Mouse (Mus musculus): ENCODE measurements at regions not wholly inside any gene's neighbourhood (a gene's known extent, or its start where the extent isn't known, plus 50 kb on each side); places are given as distances from the start of the nearest gene placed in this dataset.
A peak's percentile ranks its signal among the peaks of the same experiment; 100 is the strongest.

DNA sequence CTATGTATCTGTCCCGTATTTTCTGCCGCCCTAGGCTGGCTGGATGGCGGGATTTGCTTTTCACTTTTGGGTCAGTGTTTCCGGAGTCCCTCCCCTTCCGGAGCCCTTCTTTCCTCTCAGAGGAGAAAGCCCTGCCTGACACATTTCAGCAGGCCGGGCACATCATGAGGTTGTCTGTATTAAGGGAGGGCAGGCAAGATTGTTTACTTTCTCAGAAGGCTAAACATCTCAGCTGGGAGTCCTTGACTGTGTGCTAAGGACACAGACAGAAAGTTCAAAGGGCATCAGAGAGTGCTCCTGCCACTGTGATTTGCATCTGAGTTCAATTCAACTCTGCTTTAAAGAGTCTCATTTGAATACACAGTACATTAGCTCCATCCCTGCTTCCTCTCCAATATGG lies 218.8 kb upstream of the Pard3b start:
- no peak for DNase-seq (ENCODE audit: low spot score)

DNA sequence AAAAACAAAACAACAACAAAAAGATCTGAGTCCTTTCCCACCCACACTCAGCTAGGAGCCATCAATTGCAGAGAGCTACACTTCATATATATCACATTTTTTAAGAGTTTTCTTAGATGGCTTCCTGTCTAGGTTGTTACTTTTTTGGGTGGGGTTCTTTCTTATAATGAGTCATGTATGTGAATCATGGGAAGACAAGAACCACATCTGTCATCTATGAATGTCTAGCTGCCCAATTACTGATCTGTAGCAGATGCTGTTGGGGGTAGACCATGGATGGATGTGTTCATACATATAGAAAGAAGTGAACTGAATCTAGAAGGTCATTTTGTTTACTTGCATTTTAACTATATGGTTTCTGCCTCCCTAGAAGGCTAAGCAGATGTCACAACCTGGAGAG lies 215.4 kb upstream of the Pard3b start:
- no peak for DNase-seq (ENCODE audit: low spot score)

DNA sequence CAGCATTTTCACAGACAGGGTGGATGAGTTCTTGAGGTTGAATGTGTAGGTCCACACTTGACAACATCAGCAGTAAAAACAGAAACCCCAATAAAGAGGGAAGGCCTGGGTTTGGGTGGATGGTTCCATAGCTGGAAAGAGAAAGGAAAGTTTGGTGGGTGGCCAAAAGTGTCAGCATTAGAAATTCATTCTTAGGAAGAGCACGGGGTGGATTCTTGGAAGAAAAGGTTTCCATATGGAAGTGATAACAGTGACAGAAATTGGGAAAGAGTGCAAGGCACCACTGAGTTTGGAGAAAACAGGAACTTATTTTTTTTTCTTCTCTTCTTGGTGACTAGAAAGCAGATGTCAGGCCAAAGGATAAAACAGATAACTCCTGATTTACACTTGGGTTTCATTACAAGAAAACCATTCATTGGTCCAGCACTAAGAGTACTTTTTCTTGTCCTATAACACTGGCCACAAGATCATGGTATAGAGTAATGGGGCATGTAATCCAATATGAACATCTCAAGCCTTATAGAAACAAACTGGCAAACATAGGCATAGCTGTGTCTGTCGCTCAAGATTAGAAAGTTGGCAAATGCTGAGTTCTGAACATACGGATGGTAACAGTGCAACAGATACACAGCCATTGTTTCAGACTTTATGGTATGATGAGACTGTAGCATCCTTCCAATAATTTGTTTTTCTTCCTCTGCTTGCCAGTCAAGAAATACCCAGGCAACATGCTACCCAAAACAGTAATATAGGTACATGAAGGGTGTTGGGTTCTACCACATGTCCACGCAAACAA lies 209.7 kb upstream of the Pard3b start:
- DNase-seq (ENCODE audit: low spot score) = no peak

DNA sequence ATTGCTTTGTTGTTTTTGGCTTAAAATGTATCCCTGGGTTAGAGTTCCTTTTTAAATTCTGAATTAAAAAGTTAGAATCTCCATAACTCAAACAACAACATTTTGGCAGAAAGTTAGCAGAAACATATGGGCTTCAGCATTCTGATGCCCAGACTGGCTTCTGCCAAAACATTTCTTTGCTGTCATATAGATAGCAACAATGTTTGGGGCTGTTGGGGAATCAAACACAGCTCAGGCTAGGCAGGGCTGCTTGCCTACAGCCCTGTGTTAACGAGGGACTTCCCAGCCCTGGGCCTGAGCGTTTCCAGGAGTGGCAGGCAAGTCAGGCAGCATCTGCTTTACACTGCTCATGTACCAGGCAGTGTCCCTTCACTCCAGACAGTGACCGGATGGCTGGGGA lies 201.0 kb upstream of the Pard3b start:
- no peak for DNase-seq (ENCODE audit: low spot score)

DNA sequence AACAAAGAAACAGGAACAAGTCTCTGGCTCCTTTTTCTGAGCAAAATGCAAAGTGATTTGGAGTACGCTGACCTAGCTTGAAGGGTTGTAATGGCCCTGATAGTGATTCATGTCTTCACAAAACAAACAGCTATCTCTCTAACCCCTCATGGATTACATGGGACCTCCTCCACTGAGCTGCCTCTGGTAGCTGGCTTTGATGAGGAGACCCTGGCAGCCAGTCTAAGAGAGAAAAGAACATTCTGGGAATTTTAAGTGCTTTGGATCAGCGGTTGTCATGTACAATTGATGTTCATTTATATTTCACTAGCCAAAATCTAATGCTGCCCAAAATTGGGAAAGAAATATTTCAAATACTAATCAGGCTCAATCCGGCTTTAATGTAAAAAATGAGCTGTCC lies 177.2 kb upstream of the Pard3b start:
- no peak for DNase-seq (ENCODE audit: low spot score)

DNA sequence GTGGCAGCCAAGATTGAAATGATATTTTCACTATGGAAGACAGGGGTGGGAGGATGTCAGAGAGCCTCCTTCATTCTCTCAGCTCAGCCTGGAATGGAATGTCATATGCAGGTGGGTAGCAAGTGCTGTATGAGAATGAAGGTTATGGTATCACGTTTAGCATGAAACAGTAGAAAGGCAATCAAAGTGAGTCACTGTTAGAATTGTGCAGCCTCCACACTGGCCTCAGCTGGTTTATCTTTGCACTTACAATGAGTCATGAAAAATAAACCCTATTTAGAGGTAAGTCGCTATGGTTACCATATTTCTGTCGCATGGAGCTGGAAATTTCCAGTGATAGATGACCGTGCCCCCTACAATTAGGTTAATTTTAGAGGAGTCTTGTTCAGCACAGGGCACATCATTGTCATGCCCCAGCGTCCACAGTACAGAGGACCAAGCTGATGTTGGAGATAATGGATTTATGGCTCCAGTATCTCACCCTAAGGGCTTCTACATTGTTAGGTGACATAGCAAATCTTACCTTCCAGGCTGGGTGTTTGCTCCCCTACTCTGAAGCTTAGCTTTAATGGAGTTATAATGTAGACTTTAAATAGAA lies 167.9 kb upstream of the Pard3b start:
- peak; percentile 12 for DNase-seq (ENCODE audit: low spot score)

DNA sequence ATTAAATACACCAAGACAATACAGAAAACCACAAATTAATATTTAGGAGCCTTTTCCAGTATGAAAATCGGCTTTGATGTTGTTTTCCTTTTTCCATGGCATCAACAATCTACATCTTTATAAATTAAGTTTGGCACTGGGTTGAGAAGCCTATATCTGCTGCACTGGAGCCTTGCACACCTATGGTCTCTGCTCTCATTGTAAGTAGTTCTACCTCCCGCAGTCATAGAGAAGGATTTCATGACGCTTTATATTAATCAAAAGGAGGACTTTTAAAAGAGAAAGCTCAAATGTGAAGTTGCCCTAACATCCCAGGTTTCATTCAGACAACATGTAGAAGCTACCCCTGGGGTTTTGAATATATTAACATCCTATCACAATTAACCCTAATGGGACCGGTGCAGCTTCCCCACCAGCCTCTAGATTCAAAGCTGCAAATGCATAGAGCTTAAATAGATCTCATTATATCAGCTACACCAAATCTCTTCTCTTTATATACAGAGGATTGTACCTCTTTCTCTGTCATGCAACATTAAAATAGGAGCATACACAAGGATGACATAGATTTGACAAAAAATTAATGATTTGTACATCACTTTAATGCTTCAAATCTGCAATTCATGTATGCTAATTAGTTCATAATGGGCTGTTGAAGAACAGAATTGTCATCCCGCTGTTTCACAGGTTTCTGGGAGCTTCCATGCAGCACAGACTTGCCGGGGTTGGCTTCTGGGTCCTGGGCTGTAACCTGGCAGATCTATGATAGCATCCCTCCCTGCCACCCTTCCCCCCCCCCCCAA lies 166.6 kb upstream of the Pard3b start:
- no peak for DNase-seq (ENCODE audit: low spot score)

DNA sequence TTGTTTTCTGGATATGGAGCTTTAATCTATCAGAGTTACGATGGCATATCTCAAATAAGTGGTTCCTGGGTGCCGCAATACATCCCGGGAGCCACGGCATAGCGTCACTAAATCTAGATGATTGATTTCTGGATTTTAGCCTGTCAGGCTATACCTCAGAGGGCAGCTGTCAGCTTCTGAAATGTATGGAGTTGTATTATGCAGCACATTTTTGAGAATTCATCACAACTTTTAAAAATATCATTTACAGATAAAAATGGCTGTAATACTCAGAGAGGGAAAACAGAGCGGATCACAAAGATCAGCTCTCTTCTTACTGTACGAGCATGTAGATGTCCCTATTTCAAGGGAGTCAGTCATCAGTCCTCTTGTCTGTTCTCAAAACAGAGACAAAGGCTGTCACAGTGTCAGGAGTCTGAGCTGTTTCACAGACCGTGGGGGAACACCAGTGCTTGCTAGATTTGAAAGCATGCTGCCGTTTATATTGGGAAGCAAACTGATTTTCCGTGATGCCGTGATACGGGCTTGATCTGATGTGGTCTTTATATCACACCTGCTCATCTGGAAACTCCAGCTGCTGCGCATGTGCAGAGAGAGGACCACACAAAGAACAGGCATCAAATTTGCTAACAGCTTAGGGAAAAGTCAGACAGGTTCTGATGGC lies 165.9 kb upstream of the Pard3b start:
- peak; percentile 18 for DNase-seq (ENCODE audit: low spot score)

DNA sequence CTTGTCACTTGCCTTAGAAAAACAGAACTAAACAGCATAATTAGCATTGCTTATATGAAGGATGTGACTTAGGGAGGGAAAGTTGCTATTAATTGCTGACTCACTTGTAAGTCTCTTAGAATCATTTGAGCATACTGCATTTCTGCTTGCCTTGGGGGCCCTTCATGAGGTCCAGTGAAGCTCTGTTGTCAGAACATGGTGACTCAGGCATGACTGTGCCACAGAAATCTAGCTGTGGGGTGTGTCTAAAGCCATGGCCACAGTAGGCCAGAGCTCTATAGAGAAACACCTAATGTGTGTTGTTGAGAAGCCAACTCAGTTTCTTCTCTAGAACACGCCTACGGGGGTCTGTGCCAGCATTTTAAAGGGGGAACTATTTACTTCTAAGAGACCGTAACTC lies 153.2 kb upstream of the Pard3b start:
- no peak for DNase-seq (ENCODE audit: low spot score)

DNA sequence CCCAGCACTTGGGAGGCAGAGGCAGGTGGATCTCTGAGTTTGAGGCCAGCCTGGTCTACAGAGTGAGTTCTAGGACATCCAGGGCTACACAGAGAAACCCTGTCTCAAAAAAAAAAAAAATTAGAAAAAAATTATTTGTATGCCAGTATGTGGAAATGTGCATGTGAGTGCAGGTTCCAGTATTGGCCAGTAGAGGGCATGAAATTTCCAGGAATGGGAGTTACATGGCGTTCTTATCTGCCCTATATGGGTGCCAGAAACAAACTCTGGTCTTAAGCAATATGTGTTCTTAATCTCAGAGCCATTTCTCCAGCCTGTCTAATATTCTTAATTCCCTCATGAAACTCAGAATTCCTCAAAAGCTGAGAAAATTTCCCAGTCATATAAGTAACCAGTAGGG lies 113.7 kb upstream of the Pard3b start:
- no peak for DNase-seq (ENCODE audit: low spot score)

DNA sequence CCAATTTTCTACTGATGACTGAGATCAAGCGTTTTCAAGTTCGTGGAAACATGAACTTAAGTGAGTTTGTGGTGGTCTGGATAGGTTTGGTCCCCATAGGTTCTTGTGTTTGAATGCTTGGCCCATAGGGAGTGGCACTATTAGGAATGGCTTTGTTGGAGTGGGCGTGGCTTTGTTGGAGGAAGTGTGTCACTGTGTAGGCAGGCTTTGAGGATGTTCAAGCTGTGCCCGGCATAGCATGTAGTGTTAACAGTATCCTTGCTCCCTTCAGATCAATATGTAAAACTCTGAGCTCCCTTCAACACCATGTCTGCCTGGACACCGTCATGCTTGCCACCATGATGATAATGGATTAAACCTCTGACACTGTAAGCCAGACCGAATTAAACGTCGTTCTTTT lies 112.7 kb upstream of the Pard3b start:
- no peak for DNase-seq (ENCODE audit: low spot score)

DNA sequence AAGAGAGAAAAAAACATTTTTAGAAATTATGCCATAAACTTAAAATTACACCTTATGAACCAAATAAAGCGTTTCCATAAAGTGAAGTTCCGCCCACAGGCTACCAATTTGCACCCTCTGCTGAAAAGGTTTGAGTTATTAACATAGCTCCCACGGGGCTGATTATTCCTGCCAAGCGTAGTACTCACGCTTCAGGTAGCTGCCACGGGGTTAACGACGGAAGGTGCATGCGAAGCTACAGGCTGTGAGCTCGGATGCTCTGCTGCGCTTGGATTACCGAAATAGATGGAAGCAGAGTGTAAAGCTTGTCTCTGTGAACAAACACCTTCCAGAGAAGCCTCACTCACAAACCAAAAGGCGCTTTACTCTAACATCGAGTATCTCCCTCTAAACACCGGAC lies 109.9 kb upstream of the Pard3b start:
- DNase-seq (ENCODE audit: low spot score) = no peak

DNA sequence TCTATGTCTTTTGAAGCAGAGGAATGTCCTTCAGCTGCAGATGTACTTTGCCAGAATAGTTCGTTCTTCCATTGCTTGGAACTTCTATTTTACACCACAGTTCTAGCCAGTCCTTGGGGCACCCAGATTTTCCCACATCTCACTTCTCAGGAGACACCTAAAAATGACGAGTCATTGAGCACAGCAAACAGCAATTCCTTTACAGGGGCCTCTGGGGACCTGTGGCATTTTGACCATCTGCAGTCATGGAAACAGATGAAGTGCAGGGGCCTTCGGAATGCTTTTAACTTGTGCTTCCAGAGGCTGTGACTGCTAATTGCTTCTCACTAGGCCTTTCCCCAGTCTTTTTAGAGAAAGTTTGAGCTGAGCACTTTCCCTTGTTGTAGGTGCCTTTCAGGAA lies 108.5 kb upstream of the Pard3b start:
- no peak for DNase-seq (ENCODE audit: low spot score)

DNA sequence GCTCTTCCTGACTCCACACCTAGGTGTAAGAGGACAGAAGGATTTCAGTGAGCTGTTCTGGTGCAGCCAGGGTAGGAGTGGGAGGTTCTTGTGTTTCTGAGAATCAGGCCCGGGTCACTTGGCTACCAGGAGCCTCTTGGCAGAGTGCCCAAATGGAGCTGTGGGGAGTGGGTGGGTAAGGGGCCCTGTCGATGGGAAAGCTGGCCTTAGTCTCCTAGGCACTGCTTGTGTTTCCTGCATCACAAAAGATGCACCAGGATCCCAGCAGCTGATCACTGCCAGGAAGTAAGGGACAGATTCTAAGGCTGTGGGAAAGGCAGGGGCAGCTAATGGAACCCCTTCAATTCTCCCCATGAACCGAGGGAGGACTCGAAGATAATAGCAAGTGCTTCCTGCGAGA lies 107.1 kb upstream of the Pard3b start:
- DNase-seq (ENCODE audit: low spot score) = no peak

DNA sequence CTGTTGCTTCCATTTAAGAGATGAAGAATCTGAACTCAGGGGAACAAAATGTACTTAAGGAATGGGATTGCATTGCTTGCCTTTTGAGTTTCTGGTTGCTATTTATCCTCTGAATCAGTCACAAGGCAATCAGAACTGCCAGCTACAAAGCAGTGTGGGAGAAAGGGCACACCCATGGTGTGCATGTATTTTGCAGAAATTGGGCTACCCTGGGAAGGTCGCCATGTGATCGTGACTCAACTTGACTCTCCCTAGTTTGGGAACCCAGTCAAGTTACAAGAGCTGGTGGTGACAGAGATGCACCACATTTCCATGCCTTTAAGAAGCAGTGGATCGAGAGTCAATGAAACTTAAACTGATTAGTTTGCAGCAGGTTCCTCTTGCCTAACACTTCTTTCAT lies 98.5 kb upstream of the Pard3b start:
- peak; percentile 9 for DNase-seq (ENCODE audit: low spot score)

DNA sequence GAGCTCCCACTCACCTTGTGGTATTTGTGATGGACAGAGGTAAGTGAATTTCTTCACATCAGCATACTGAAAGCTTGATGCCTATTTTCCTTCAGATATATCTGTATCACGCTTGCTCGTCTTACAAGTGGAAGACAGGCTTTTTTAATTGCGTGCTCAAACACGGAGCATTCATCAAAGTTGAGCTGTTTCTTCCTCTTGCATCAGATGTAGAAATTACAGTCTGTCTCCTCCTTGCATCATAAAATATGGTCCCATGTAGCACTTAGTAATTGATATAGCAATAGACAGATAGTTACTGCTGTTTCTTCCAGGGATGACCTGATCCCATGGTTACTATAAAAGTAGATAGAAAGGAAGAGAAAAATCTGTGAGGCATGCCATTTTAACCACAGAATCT lies 97.5 kb upstream of the Pard3b start:
- no peak for DNase-seq (ENCODE audit: low spot score)

DNA sequence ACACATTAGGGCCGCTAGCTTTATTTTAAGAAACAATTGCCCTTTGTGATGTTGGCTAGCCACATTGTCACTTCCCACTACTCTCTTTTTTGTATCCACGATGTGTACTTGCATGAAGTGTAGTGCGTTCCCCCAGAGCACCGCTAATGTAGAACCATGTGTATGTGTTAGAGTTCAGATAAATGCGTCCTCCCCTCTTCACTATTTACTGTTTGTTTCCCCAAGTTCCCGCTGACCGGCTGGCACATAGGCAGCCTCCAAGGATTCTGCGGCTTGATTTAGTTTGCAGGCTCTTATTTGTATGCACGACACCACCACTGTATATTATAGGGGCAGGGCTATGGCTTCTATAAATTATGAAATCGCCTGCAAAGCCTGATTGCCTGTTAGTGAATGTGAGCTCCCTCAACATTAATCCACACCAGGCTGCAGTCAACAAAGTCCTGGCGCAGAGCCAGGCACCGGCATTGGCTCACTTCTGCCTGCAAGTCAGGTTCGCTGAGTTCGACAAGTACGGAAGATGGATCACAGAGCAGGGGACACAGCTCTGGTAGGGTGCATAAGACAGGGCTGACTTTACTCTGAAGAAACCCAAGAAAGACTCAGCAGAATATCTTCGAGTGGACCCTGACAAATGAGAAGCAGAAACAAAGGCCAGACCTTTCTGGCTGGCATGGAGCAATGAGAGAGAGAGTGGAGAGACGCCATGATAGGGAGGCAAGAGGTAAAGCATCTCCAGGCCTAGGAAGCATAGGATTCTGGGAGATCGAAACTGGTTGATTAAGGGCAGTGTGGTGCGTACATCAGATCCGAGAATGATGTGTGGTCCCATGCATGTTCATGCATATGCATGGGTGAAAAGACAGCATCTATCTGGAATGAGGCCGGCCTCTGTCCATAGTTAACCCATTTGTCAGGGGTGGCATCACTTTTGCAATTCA lies 85.8 kb upstream of the Pard3b start:
- DNase-seq (ENCODE audit: low spot score) = peak; percentile 28

DNA sequence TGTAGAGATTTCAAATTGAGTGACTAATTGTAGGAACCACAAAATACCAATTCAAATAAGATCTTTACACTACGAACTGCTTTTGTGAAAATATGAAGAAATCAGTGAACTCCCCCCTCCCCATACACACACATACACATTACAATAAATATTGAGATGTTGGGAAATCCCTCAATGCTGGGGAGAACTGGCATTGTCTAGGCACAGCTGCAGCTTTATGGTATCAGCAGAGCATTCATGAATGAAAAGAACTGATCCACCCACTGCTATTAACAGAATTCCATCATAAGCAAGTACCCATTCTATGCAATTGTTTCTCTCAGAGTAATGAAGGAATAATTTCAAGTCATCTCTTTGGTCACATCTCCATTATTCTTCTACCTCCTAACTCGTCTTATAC lies 79.1 kb upstream of the Pard3b start:
- no peak for DNase-seq (ENCODE audit: low spot score)

DNA sequence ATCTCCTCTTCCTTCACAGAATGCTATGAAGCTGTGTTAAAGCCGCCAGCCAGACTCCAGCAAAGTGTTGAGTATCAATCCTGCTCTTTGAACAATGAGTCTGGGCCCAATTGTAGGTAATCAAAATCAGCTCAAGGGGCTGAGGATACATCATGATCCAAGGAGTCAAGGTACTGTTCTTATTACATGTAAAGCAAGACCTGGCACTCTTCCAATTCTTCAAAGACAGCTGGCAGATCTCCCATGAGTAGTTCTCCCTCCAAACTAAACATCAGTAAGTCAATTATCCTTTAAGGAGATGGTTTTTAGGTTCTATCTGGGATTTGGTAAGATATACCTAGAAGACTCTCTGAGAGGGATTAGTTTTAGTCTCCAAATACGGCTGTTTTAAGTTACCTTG lies 76.5 kb upstream of the Pard3b start:
- no peak for DNase-seq (ENCODE audit: low spot score)

DNA sequence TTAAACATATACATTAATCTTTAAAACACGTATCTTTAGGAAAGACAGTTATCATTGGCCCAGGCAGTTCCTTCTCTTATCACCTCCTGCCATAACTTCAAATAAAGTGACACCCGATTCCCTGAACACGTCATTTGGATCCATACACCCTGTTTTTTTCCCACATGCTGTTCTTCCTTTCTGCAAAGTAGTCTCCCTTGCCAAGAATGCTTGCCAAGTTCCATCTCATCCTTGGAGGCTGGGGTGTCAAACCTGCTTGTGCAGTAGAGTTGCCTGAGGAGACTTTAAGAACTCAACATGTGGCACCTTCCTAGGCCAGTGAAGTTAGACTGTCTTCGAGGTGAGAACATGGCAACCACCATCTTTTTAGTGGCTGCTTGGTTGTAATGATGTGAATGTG lies 73.2 kb upstream of the Pard3b start:
- no peak for DNase-seq (ENCODE audit: low spot score)

DNA sequence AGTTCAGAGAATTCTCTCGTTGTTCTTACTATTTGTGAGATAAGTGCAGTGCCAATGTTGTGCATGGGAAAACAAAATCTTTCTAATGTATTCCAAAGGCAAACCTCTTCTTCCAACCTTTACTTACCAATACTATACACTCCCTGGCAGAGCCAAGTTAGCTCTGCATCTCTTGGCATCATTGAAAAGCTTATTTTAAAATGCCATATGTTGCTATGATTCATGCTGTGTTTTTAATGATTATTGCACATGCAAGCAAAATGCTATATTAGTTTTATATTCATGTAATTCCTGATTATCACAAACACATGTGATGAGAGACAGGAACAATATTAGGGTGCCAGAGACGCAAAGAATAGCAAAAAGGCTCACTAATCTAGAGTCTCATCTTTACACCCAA lies 64.3 kb upstream of the Pard3b start:
- no peak for DNase-seq (ENCODE audit: low spot score)

DNA sequence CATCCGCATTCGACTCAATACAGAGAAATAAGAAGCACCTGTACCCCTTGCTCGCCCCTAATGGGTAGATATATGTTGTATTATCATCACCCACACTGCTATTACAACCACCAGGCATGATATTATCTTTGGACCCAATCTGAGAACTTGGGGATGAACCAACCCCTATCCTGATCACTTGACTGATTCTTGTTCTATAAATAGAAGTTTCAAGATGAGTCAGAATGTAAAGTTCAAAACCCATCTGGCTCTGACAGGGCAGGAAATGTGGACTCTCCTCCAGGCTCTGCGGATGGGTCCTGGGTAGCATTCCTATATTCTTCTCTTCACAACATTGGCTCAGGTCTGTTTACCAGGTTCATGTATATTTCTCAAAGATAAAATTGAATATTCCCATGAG lies 61.9 kb upstream of the Pard3b start:
- no peak for DNase-seq (ENCODE audit: low spot score)
